Mouse (Mus musculus) embryonic facial prominence, embryonic 10.5 days (tissue): ENCODE measurements around the gene Mrgpre. TPM values are rescaled to one million over a fixed set of nuclear protein-coding genes. Genes with fewer than 3 reads are reported as not detected.

Experiments
- DNase-seq: peaks from one replicate; pipeline ENCODE4 v3.0.0-alpha.2; 2017; ENCODE audit warnings: low spot score
- H3K27ac ChIP-seq: fragments of 300-500 bp; sonication (generic); replicated peaks from 2 replicates; pipeline ENCODE4 v1.5.1; 2016; ENCODE audit warnings: mild to moderate bottlenecking
- H3K27me3 ChIP-seq: fragments of 300-500 bp; sonication (generic); replicated peaks from 2 replicates; pipeline ENCODE4 v1.6.1; 2016; ENCODE audit warnings: low read depth, mild to moderate bottlenecking; ENCODE audit not compliant: poor library complexity, severe bottlenecking
- H3K36me3 ChIP-seq: fragments of 300-500 bp; sonication (generic); replicated peaks from 2 replicates; pipeline ENCODE4 v1.6.1; 2016; ENCODE audit warnings: mild to moderate bottlenecking, moderate library complexity
- H3K4me1 ChIP-seq: fragments of 300-500 bp; sonication (generic); 2 replicates; pipeline ENCODE4 v1.6.1; 2016
- H3K4me3 ChIP-seq: fragments of 300-500 bp; sonication (generic); 2 replicates; pipeline ENCODE4 v1.5.1; 2016; ENCODE audit warnings: mild to moderate bottlenecking, moderate library complexity
- H3K9me3 ChIP-seq: fragments of 300-500 bp; sonication (generic); 2 replicates; pipeline ENCODE4 v1.6.1; 2016; ENCODE audit warnings: mild to moderate bottlenecking
- WGBS: fragments of 180-500 bp; shearing (Covaris S2); methylation state at CpG from one replicate; pipeline ENCODE4 v1.1.7; 2016; 5-methylcytosine and 5-hydroxymethylcytosine counted together
- polyA plus RNA-seq: library from polyadenylated mRNA; unstranded; fragments of >200 nt; fragmentation: Nextera tagmentation; extraction: Ambion mirVana; gene quantifications from 2 replicates; pipeline ENCODE4 v1.2.1, GENCODE M21; 2016

The Mrgpre gene
- 1.8 TPM in 2 replicates for polyA plus RNA-seq

DNA sequence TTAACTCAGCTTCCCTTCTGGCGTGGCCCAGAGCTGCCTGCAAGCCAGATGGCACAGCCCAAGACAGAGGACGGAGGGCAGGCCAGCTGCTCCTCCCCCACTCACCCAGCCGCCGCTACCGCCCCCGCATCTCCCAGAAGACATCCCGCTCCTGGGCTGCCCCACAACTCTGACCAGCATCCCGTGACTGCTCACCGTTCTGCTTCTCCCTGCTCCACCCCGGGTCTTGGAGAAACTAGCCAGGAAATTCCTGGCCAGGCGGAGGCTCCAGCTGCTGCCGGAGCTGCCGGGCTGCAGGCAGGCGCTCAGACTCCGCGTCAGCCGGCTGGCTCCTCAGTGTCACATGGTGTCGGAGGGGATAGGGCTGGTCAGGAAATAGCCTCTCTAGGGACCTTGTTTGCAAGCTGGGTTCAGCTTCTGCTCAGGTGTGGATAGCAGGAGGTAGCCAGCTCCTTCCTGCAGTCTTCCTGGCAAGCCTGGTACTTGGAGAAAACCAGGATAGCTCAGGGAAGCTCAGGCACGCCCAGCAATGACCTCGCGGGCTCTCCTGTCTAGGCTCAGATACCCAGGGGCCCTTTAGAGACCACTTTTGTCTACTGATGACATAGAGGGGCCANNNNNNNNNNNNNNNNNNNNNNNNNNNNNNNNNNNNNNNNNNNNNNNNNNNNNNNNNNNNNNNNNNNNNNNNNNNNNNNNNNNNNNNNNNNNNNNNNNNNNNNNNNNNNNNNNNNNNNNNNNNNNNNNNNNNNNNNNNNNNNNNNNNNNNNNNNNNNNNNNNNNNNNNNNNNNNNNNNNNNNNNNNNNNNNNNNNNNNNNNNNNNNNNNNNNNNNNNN, at the start of gene Mrgpre:
TSS of gene Mrgpre (minus strand) at position 505 of the 834 bp plus-strand sequence.
- Histone ChIP-seq H3K27me3 (peaks cover 27% of the 10 kb centered on the region), H3K4me3 (peak within 1 kb of the TSS; percentile 61), H3K36me3 (no peaks in the 10 kb centered on the region), H3K9me3 (no peaks in the 10 kb centered on the region), H3K4me1 (peaks cover 24% of the 10 kb centered on the region), H3K27ac (peak within 1 kb of the TSS; percentile 83)
- DNase-seq, result peak; percentile 84
- 2% methylated on average over 21 of the region's 21 CpGs for WGBS

DNA sequence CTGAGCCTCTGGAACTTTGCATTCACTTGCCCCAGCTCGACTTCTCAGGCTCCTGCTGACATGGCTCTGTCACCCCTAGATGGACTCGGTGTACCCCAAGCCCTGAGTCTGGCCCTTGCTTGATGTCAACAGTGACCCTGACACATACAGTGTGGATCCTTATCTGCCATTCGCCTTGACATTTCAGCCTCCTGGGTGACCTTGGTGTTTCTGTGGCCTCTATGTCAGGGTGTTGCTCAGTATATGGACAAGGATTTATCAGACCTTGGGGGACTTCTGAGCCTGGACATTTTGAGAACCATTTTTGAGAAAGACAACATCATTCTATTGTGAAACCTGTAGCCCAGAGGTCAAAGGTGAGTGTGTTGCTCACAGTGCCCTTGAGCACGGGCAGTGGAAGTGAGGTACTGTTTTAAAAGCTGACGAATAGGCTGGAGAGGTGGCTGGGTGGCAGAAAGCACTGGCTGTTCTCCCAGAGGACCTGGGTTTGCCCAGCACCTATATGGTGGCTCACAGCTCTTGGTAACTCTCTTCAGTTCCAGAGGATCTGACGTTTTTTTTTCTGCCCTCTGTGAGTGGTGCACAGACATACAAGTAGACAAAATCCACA, 49.4 kb upstream of the Mrgpre start:
- DNase-seq, result no peak
- Histone ChIP-seq H3K4me3 (no peak overlapping the region), H3K27me3 (no peaks in the 10 kb centered on the region), H3K9me3 (no peaks in the 10 kb centered on the region), H3K27ac (no peak overlapping the region), H3K4me1 (peaks cover 36% of the 10 kb centered on the region), H3K36me3 (peaks cover 58% of the 10 kb centered on the region)
- 85% methylated on average over 6 of the region's 6 CpGs for WGBS

DNA sequence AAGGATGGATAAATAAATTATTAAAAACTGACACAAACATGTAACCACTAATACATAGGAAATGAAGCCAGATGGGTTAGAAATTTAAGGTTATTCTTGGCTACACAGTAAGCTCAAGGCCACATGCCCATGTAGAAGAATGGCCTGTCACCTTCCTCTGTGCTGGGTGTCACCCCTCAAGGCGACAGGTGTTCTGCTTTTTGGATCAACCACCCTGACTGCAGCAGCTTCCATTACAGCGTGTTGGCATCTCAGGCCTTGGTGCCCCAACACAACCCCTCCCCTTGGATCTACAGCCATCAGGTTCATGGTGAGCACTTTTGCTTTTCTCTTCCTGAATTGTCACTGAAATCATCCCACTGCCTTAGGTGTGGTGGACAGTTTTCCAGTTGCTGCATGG, 48.3 kb upstream of the Mrgpre start:
- no peaks in the 10 kb centered on the region for H3K9me3 ChIP-seq
- H3K4me1 ChIP-seq, result peaks cover 36% of the 10 kb centered on the region
- H3K27me3 ChIP-seq, result no peaks in the 10 kb centered on the region
- H3K36me3 ChIP-seq, result peaks cover 48% of the 10 kb centered on the region
- WGBS, result 95% methylated on average over 2 of the region's 2 CpGs
- DNase-seq, result no peak
- no peak overlapping the region for H3K27ac ChIP-seq
- no peak overlapping the region; the same call in 1 of the 2 replicates for H3K4me3 ChIP-seq

- DNase-seq, result no peak
- no peak overlapping the region; the same call in 1 of the 2 replicates for H3K4me3 ChIP-seq
- H3K36me3 ChIP-seq, result peaks cover 44% of the 10 kb centered on the region
- H3K4me1 ChIP-seq, result peaks cover 36% of the 10 kb centered on the region
- H3K27me3 ChIP-seq, result no peaks in the 10 kb centered on the region
- no peak overlapping the region for H3K27ac ChIP-seq
- H3K9me3 ChIP-seq, result no peaks in the 10 kb centered on the region
- WGBS, result 91% methylated on average over 8 of the region's 8 CpGs
These were observed 47.9 kb upstream of the Mrgpre start for GRCm38 (mm10) chr7:143832196-143832595.

GRCm38 (mm10) chr7:143830399-143830798, 46.1 kb upstream of the Mrgpre start:
- peak overlapping the region; percentile 95 for H3K27ac ChIP-seq
- no peaks in the 10 kb centered on the region for H3K9me3 ChIP-seq
- peaks cover 28% of the 10 kb centered on the region for H3K36me3 ChIP-seq
- H3K4me1 ChIP-seq, result peaks cover 34% of the 10 kb centered on the region
- no peaks in the 10 kb centered on the region for H3K27me3 ChIP-seq
- DNase-seq, result no peak
- H3K4me3 ChIP-seq, result peak overlapping the region; percentile 75
- 15% methylated on average over 6 of the region's 6 CpGs for WGBS

DNA sequence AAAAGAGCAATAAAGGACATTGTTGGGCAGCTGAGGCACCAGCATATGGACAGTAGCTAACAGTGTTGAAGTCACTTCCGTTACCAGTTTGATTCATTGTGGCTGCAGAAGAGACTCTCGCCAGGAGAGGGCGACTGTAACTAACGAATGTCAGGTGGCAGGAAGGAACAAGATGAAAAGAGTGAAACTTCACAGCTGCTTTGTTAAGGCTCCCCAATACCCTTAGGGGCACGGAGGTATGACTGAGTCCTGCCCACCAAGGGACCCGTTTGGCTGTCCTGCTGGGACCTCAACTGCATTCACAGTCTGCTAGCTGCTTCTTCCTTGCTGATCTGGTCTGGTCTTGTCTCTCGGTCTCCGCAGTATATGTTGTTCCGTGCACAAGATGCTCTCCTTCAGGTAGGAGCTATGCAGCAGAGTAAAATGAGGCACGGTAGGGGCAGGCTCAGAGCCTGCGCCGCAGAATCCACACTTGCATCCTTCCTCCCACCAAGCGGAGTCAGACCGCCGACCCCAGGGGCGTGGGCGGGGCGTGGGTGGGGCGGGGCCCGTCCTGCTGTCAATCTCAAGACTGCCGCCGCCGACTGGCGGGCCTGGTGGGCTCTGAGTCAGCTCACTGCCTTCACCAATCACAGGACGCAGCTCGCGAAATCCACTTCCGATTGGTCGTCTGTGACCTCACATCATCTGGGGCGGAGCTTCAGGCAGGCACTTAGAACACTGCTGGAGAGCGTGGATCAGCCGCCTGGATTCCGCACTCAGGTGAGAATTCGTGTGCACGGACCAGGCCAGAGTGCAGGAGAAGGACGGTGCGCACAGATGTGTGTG, 45.4 kb upstream of the Mrgpre start:
- H3K27me3 ChIP-seq, result no peaks in the 10 kb centered on the region
- H3K27ac ChIP-seq, result peak overlapping the region; percentile 95
- H3K9me3 ChIP-seq, result no peaks in the 10 kb centered on the region
- DNase-seq, result peak; percentile 98
- WGBS, result under 1% methylated on average over 37 of the region's 37 CpGs
- H3K4me1 ChIP-seq, result peaks cover 31% of the 10 kb centered on the region
- H3K4me3 ChIP-seq, result peak overlapping the region; percentile 75
- H3K36me3 ChIP-seq, result peaks cover 26% of the 10 kb centered on the region

- Histone ChIP-seq H3K27ac (no peak overlapping the region), H3K4me3 (no peak overlapping the region), H3K9me3 (no peaks in the 10 kb centered on the region), H3K4me1 (peaks cover 35% of the 10 kb centered on the region), H3K36me3 (peaks cover 7% of the 10 kb centered on the region), H3K27me3 (no peaks in the 10 kb centered on the region)
- DNase-seq, result no peak
- 93% methylated on average over 2 of the region's 2 CpGs for WGBS
These were observed 42.7 kb upstream of the Mrgpre start for GRCm38 (mm10) chr7:143826985-143827384.

DNA sequence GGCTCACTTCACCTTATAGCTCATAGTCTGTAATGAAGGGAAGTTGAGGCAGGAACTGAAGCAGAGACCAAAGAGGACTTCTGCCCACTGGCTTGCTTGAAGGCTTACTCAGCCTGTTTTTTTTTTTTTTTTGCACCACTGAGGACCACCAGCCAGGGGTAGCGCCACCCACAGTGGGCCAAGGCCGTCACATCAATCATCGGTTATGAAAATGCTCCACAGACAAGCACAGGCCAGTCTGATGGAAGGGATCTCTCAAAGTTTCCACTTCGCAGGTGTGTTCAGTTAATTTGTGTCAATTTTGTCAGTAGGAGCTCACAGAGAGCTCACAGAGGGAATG, 38.9 kb upstream of the Mrgpre start:
- no peaks in the 10 kb centered on the region for H3K9me3 ChIP-seq
- 87% methylated on average over 4 of the region's 4 CpGs for WGBS
- no peaks in the 10 kb centered on the region for H3K27me3 ChIP-seq
- peaks cover 9% of the 10 kb centered on the region for H3K36me3 ChIP-seq
- no peak for DNase-seq
- H3K4me3 ChIP-seq, result peak overlapping the region; percentile 77
- peak overlapping the region; percentile 91 for H3K27ac ChIP-seq
- peaks cover 14% of the 10 kb centered on the region for H3K4me1 ChIP-seq

GRCm38 (mm10) chr7:143822375-143823265, 38.3 kb upstream of the Mrgpre start, which contains the start of the genes Nadsyn1 and Dhcr7:
TSS of gene Nadsyn1 (minus strand) at chr7:143822849.
TSS of gene Dhcr7 (plus strand) at chr7:143823145.
- Histone ChIP-seq H3K36me3 (peaks cover 14% of the 10 kb centered on the region), H3K9me3 (no peaks in the 10 kb centered on the region), H3K27me3 (no peaks in the 10 kb centered on the region), H3K4me1 (peaks cover 14% of the 10 kb centered on the region), H3K4me3 (peak within 1 kb of the TSS; percentile 77), H3K27ac (peak within 1 kb of the TSS; percentile 91)
- under 1% methylated on average over 40 of the region's 40 CpGs for WGBS
- peak; percentile 100 for DNase-seq

DNA sequence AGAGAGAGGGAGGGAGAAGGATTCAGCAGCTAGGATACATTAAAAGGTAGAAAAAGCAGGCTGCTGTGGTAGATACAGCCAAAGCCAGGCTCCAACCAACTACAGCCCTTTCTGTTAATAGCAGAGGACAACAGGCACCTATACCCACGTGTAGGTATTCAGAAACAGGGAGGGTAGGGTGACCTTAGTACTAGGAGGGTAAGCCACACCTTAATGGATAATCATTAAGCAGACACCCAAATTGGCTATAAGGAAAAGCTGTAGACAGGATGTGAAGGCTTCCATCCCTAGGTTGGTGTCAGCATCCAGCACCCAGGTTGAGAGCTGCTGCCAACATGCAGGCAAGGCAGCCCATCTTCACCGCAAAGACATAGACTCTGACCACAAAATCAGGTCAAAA, 36.9 kb upstream of the Mrgpre start:
- Histone ChIP-seq H3K4me1 (peaks cover 14% of the 10 kb centered on the region), H3K36me3 (peaks cover 27% of the 10 kb centered on the region), H3K9me3 (no peaks in the 10 kb centered on the region), H3K27ac (no peak overlapping the region), H3K4me3 (no peak overlapping the region), H3K27me3 (no peaks in the 10 kb centered on the region)
- 84% methylated on average over 2 of the region's 2 CpGs for WGBS
- DNase-seq, result no peak

DNA sequence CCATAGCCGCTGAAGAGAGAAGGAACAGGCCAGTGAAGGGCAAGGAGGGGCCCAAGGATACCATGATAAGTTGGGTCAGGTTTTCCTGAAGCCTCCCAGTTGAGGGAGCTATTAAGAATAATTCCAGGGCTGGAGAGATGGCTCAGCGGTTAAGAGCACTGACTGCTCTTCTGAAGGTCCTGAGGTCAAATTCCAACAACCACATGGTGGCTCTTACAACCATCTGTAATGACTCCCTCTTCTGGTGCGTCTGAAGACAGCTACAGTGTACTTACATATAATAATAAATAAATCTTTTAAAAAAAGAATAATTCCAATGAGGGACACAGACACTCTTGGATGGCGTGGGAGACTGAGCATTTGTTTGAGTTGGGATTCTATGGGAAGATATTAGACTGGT, 34.9 kb upstream of the Mrgpre start:
- WGBS, result 71% methylated on average over 4 of the region's 4 CpGs
- H3K4me1 ChIP-seq, result peaks cover 14% of the 10 kb centered on the region
- no peaks in the 10 kb centered on the region for H3K9me3 ChIP-seq
- peaks cover 47% of the 10 kb centered on the region for H3K36me3 ChIP-seq
- H3K27ac ChIP-seq, result no peak overlapping the region
- H3K27me3 ChIP-seq, result no peaks in the 10 kb centered on the region
- H3K4me3 ChIP-seq, result no peak overlapping the region
- DNase-seq, result no peak
